Mouse (Mus musculus): ENCODE results near the gene Sema7a. TPM values are rescaled to one million over a fixed set of nuclear protein-coding genes. Genes with fewer than 3 reads are reported as not detected.

The Sema7a gene
- total and polyA plus RNA-seq, 3 experiments, result 0.03 TPM; not detected in 2

GRCm38 (mm10) chr9:57956838-57957236 is 16.9 kb downstream of the Sema7a start:
- Histone ChIP-seq H3K27me3 (ENCODE audit: control insufficient read depth in 1 of 2, insufficient read depth in 2 of 2, low read length in 2 of 2) (peaks cover 0 to 8% of the 10 kb centered on the region in 2 experiments; a peak in 2 of 4 replicates), H3K4me3 (ENCODE audit: control insufficient read depth in 1 of 2, insufficient read depth in 1 of 2, low read depth in 2 of 2, low read length in 2 of 2) (no peak overlapping the region), H3K9ac (ENCODE audit: control insufficient read depth, low read depth, low read length, poor library complexity, severe bottlenecking) (no peak overlapping the region), H3K79me2 (ENCODE audit: control insufficient read depth, insufficient read depth, low read length, poor library complexity) (no peaks in the 10 kb centered on the region), H3K27ac (ENCODE audit: control insufficient read depth, low read depth, low read length) (no peak overlapping the region), H3K9me3 (replicated peaks; ENCODE audit: insufficient read depth, low read length) (no peaks in the 10 kb centered on the region), H3K36me3 (ENCODE audit: control insufficient read depth in 1 of 2, insufficient read depth in 2 of 2, low read length in 2 of 2) (no peaks in the 10 kb centered on the region), H3K4me1 (ENCODE audit: control insufficient read depth in 1 of 2, insufficient read depth in 2 of 2, low read length in 2 of 2) (no peaks in the 10 kb centered on the region)
- peak; percentile 5 for DNase-seq (ENCODE audit: low read depth, low spot score)
- TF ChIP-seq EP300 (IDR thresholded peaks at IDR 0.05; ENCODE audit: low read depth in 1 of 2, low read length in 2 of 2), result no peak
- no peak for TF ChIP-seq USF2 (IDR thresholded peaks at IDR 0.05; ENCODE audit: borderline replicate concordance in 1 of 2, insufficient read depth in 1 of 2, low read depth in 1 of 2, low read length in 2 of 2)

GRCm38 (mm10) chr9:57958615-57959014 is 18.7 kb downstream of the Sema7a start:
- no peaks in the 10 kb centered on the region for H3K36me3 ChIP-seq (ENCODE audit: control insufficient read depth in 1 of 2, insufficient read depth in 2 of 2, low read length in 2 of 2)
- H3K9ac ChIP-seq (ENCODE audit: control insufficient read depth, low read depth, low read length, poor library complexity, severe bottlenecking), result no peak overlapping the region
- DNase-seq (ENCODE audit: low read depth, low spot score), result no peak
- H3K9me3 ChIP-seq (replicated peaks; ENCODE audit: insufficient read depth, low read length), result no peaks in the 10 kb centered on the region
- H3K4me1 ChIP-seq (ENCODE audit: control insufficient read depth in 1 of 2, insufficient read depth in 2 of 2, low read length in 2 of 2), result no peaks in the 10 kb centered on the region
- H3K4me3 ChIP-seq (ENCODE audit: control insufficient read depth in 1 of 2, insufficient read depth in 1 of 2, low read depth in 2 of 2, low read length in 2 of 2), result no peak overlapping the region
- no peak overlapping the region for H3K27ac ChIP-seq (ENCODE audit: control insufficient read depth, low read depth, low read length)
- H3K79me2 ChIP-seq (ENCODE audit: control insufficient read depth, insufficient read depth, low read length, poor library complexity), result no peaks in the 10 kb centered on the region
- TF ChIP-seq GABPA (IDR thresholded peaks at IDR 0.05; ENCODE audit: low read depth, low read length) (no peak), EP300 (IDR thresholded peaks at IDR 0.05; ENCODE audit: low read depth in 1 of 2, low read length in 2 of 2) (no peak), MEF2A (IDR thresholded peaks at IDR 0.05; ENCODE audit: extremely low read depth, insufficient replicate concordance, low read depth, low read length, poor library complexity, severe bottlenecking) (no peak), TBP (IDR thresholded peaks at IDR 0.05; ENCODE audit: low read depth, low read length) (no peak), HCFC1 (IDR thresholded peaks at IDR 0.05; ENCODE audit: low read depth, low read length) (no peak), ETS1 (IDR thresholded peaks at IDR 0.05; ENCODE audit: low read depth, low read length) (no peak), RAD21 (IDR thresholded peaks at IDR 0.05; ENCODE audit: low read depth, low read length) (no peak), TCF12 (IDR thresholded peaks at IDR 0.05; ENCODE audit: low read depth, low read length) (no peak), GATA1 (IDR thresholded peaks at IDR 0.05; ENCODE audit: low read depth, low read length) (no peak)
- peaks cover 0 to 5% of the 10 kb centered on the region in 2 experiments; a peak in 2 of 4 replicates for H3K27me3 ChIP-seq (ENCODE audit: control insufficient read depth in 1 of 2, insufficient read depth in 2 of 2, low read length in 2 of 2)

- no peak for DNase-seq (ENCODE audit: low read depth, low spot score)
- Histone ChIP-seq H3K4me3 (ENCODE audit: control insufficient read depth in 1 of 2, insufficient read depth in 1 of 2, low read depth in 2 of 2, low read length in 2 of 2) (no peak overlapping the region), H3K4me1 (ENCODE audit: control insufficient read depth in 1 of 2, insufficient read depth in 2 of 2, low read length in 2 of 2) (no peaks in the 10 kb centered on the region), H3K9ac (ENCODE audit: control insufficient read depth, low read depth, low read length, poor library complexity, severe bottlenecking) (no peak overlapping the region), H3K79me2 (ENCODE audit: control insufficient read depth, insufficient read depth, low read length, poor library complexity) (no peaks in the 10 kb centered on the region), H3K36me3 (ENCODE audit: control insufficient read depth in 1 of 2, insufficient read depth in 2 of 2, low read length in 2 of 2) (no peaks in the 10 kb centered on the region), H3K9me3 (replicated peaks; ENCODE audit: insufficient read depth, low read length) (no peaks in the 10 kb centered on the region), H3K27ac (ENCODE audit: control insufficient read depth, low read depth, low read length) (no peak overlapping the region), H3K27me3 (ENCODE audit: control insufficient read depth in 1 of 2, insufficient read depth in 2 of 2, low read length in 2 of 2) (peaks cover 0 to 7% of the 10 kb centered on the region in 2 experiments; a peak in 2 of 4 replicates)
- TF ChIP-seq USF1 (IDR thresholded peaks at IDR 0.05; ENCODE audit: low read depth, low read length) (no peak), NRF1 (IDR thresholded peaks at IDR 0.05; ENCODE audit: insufficient read depth, low read depth, low read length, poor library complexity, severe bottlenecking) (no peak), ZKSCAN1 (IDR thresholded peaks at IDR 0.05; ENCODE audit: low read depth, low read length) (no peak), CHD2 (IDR thresholded peaks at IDR 0.05; ENCODE audit: low read length) (no peak), MAFK (IDR thresholded peaks at IDR 0.05; ENCODE audit: borderline replicate concordance, low read depth, low read length) (no peak), GATA1 (IDR thresholded peaks at IDR 0.05; ENCODE audit: low read depth, low read length) (no peak), RAD21 (IDR thresholded peaks at IDR 0.05; ENCODE audit: low read depth, low read length) (no peak), TAL1 (IDR thresholded peaks at IDR 0.05; ENCODE audit: low read length) (no peak), SMC3 (IDR thresholded peaks at IDR 0.05; ENCODE audit: low read depth, low read length) (no peak), MAX (IDR thresholded peaks at IDR 0.05; ENCODE audit: low read length) (no peak), ZMIZ1 (IDR thresholded peaks at IDR 0.05; ENCODE audit: low read depth, low read length) (no peak), SIN3A (IDR thresholded peaks at IDR 0.05; ENCODE audit: low read length) (no peak), POLR2AphosphoS2 (IDR thresholded peaks at IDR 0.05; ENCODE audit: low read length) (no peak), RCOR1 (IDR thresholded peaks at IDR 0.05; ENCODE audit: low read depth, low read length) (no peak), HCFC1 (IDR thresholded peaks at IDR 0.05; ENCODE audit: low read depth, low read length) (no peak), CTCF (IDR thresholded peaks at IDR 0.05 in 2 of 3, conservative IDR thresholded peaks at IDR 0.05 in 1 of 3; ENCODE audit: control insufficient read depth in 1 of 3, insufficient read depth in 1 of 3, low read depth in 2 of 3, low read length in 3 of 3, poor library complexity in 1 of 3, severe bottlenecking in 1 of 3) (no peak), ETS1 (IDR thresholded peaks at IDR 0.05; ENCODE audit: low read depth, low read length) (no peak), ELF1 (IDR thresholded peaks at IDR 0.05; ENCODE audit: low read depth, low read length) (no peak), TBP (IDR thresholded peaks at IDR 0.05; ENCODE audit: low read depth, low read length) (no peak), E2F4 (IDR thresholded peaks at IDR 0.05; ENCODE audit: borderline replicate concordance, low read depth, low read length) (no peak)
Measured at GRCm38 (mm10) chr9:57959399-57959798, 19.5 kb downstream of the Sema7a start.

Measured in MEL (cell line).